Mouse (Mus musculus): ENCODE data around the gene Ift20.

Gene Ift20

GRCm38 (mm10) chr11:78536080-78536689 lies at the start of gene Ift20, which contains the start of gene Tnfaip1:
Gene Ift20 (plus strand): TSS chr11:78536361.
Gene Tnfaip1 (minus strand): TSS chr11:78536332.
- DNase-seq (ENCODE audit: low spot score), result peak; percentile 98

GRCm38 (mm10) chr11:78488168-78488567 lies 48.0 kb upstream of the Ift20 start:
- DNase-seq (ENCODE audit: low spot score), result peak; percentile 70

GRCm38 (mm10) chr11:78490781-78491241 lies 45.4 kb upstream of the Ift20 start:
- no peak for DNase-seq (ENCODE audit: low spot score)

GRCm38 (mm10) chr11:78495904-78496303 lies 40.3 kb upstream of the Ift20 start:
- no peak for DNase-seq (ENCODE audit: low spot score)

GRCm38 (mm10) chr11:78497071-78497541 lies 39.1 kb upstream of the Ift20 start:
- DNase-seq (ENCODE audit: low spot score), result peak; percentile 73

- peak; percentile 97 for DNase-seq (ENCODE audit: low spot score)
Measured at GRCm38 (mm10) chr11:78497544-78498522, 38.3 kb upstream of the Ift20 start, which contains the start of gene Sarm1. Gene Sarm1 (minus strand): TSS chr11:78497754.

- DNase-seq (ENCODE audit: low spot score), result no peak
Measured at GRCm38 (mm10) chr11:78499004-78499403, 37.2 kb upstream of the Ift20 start, which contains the start of gene Vtn. Gene Vtn (plus strand): TSS chr11:78499091.

- no peak for DNase-seq (ENCODE audit: low spot score)
Measured at GRCm38 (mm10) chr11:78499543-78499942, 36.6 kb upstream of the Ift20 start.

GRCm38 (mm10) chr11:78500623-78501202 lies 35.4 kb upstream of the Ift20 start:
- no peak for DNase-seq (ENCODE audit: low spot score)

- DNase-seq (ENCODE audit: low spot score), result no peak
Measured at GRCm38 (mm10) chr11:78501529-78501928, 34.6 kb upstream of the Ift20 start.

GRCm38 (mm10) chr11:78502909-78503650 lies 33.1 kb upstream of the Ift20 start, which contains the start of gene Sebox:
Gene Sebox (plus strand): TSS chr11:78503447.
- peak; percentile 20 for DNase-seq (ENCODE audit: low spot score)

- no peak for DNase-seq (ENCODE audit: low spot score)
Measured at GRCm38 (mm10) chr11:78505430-78505829, 30.7 kb upstream of the Ift20 start.

- DNase-seq (ENCODE audit: low spot score), result peak; percentile 35
Measured at GRCm38 (mm10) chr11:78509148-78509547, 27.0 kb upstream of the Ift20 start.

- peak; percentile 94 for DNase-seq (ENCODE audit: low spot score)
Measured at GRCm38 (mm10) chr11:78512025-78512957, 23.9 kb upstream of the Ift20 start, which contains the start of the genes Tmem199 and Poldip2. Gene Tmem199 (minus strand): TSS chr11:78512172. Gene Poldip2 (plus strand): TSS chr11:78512193.

GRCm38 (mm10) chr11:78513106-78513790 lies 22.9 kb upstream of the Ift20 start:
- no peak for DNase-seq (ENCODE audit: low spot score)

GRCm38 (mm10) chr11:78515549-78516325 lies 20.4 kb upstream of the Ift20 start:
- no peak for DNase-seq (ENCODE audit: low spot score)

GRCm38 (mm10) chr11:78518931-78519330 lies 17.2 kb upstream of the Ift20 start:
- no peak for DNase-seq (ENCODE audit: low spot score)

GRCm38 (mm10) chr11:78521880-78522279 lies 14.3 kb upstream of the Ift20 start:
- no peak for DNase-seq (ENCODE audit: low spot score)

Data from MN1 (cell line).